In genomic region chr15:42370044-42370443, GRCm38 (mm10) we compare ENCODE assay signal across 26 mouse cellular contexts.
DNase-seq lines count a peak whose midpoint lies in the region; ATAC-seq and TF ChIP-seq lines count a peak whose summit lies in the region.
"Had no signal": no experiment of that assay in that cellular context is flagged by ENCODE, and none has a peak within 500 bp of the region (broad histone marks: within the 10 kb centered on the region; RNA-seq: fewer than 3 reads in every experiment).

No protein-coding gene starts in this region.

- no peak for DNase-seq in frontal cortex, postnatal 36 days (ENCODE audit: low spot score in 2 of 2)
- DNase-seq in 3T3-L1 (ENCODE audit: low read depth, low spot score), result peak; percentile 61
- peak; percentile 30 for DNase-seq in brain, adult 2 months (ENCODE audit: low read depth, low spot score)
- no peak for DNase-seq in adrenal gland, postnatal 14 days
- DNase-seq in right cerebral cortex, postnatal 10 days (ENCODE audit: low spot score in 2 of 2), result no peak
- DNase-seq: adrenal gland, adult 8-10 months; adrenal gland, postnatal 36 days; cerebellum, adult 11 months; cerebellum, adult 2 months; cerebellum, adult 9-11 months; cerebellum, postnatal 36 days; embryo, embryonic 11 days; gastrocnemius, adult 2 months; gastrocnemius, postnatal 14 days; heart, adult 11 months had no signal

- H3K4me3 ChIP-seq in myocyte, result no peak overlapping the region
- H3K4me3 ChIP-seq: embryonic facial prominence, embryonic 15.5 days; erythroblast, embryonic 14.5 days; forebrain, embryonic 12.5 days; forebrain, embryonic 15.5 days; gastrocnemius, adult 2 months; hindbrain, embryonic 13.5 days; intestine, embryonic 15.5 days had no signal

- no peak for TF ChIP-seq POLR2A in myocyte (IDR thresholded peaks at IDR 0.05; ENCODE audit: insufficient read length, low read depth)

- ATAC-seq in frontal cortex, adult (ENCODE audit: low TSS enrichment), result peak; percentile 65
- ATAC-seq: activated CD4-positive, CD25-positive, alpha-beta regulatory T cell, adult 4 months; forebrain, embryonic 15.5 days; hindbrain, embryonic 16.5 days; intestine, embryonic 15.5 days had no signal

- H3K27me3 ChIP-seq in myocyte (ENCODE audit: control insufficient read depth, insufficient read depth, insufficient read length), result no peaks in the 10 kb centered on the region
- H3K27me3 ChIP-seq: embryonic facial prominence, embryonic 15.5 days; forebrain, embryonic 12.5 days; forebrain, embryonic 15.5 days; hindbrain, embryonic 13.5 days; intestine, embryonic 15.5 days had no signal

- H3ac ChIP-seq in myocyte (ENCODE audit: control insufficient read depth, insufficient read length), result no peak overlapping the region

- peak overlapping the region; percentile 58 for H3K4me2 ChIP-seq in myocyte (ENCODE audit: low read depth)
- H3K4me2 ChIP-seq: embryonic facial prominence, embryonic 15.5 days; forebrain, embryonic 12.5 days; forebrain, embryonic 15.5 days; heart, embryonic 11.5 days; hindbrain, embryonic 13.5 days; intestine, embryonic 15.5 days had no signal

- no peaks in the 10 kb centered on the region for H3K79me2 ChIP-seq in myocyte (ENCODE audit: control insufficient read depth, insufficient read depth)

- H3K36me3 ChIP-seq in myocyte (ENCODE audit: control insufficient read depth, insufficient read depth), result no peaks in the 10 kb centered on the region
- H3K36me3 ChIP-seq: embryonic facial prominence, embryonic 15.5 days; forebrain, embryonic 12.5 days; forebrain, embryonic 15.5 days; hindbrain, embryonic 13.5 days; intestine, embryonic 15.5 days had no signal

TF ChIP-seq in myocyte, 11 proteins besides CTCF, POLR2A, EP300 and RAD21:
- no peak for TF ChIP-seq TCF12 (IDR thresholded peaks at IDR 0.05; ENCODE audit: insufficient read depth, poor library complexity, severe bottlenecking)
- peak in 1 of 3 experiments; percentile 9 for TF ChIP-seq MYOD1 (IDR thresholded peaks at IDR 0.05; ENCODE audit: control insufficient read depth in 1 of 3, insufficient read length in 2 of 3, low read depth in 2 of 3)
- TF ChIP-seq USF1 (IDR thresholded peaks at IDR 0.05; ENCODE audit: low read depth), result peak; percentile 13

Comparison
In these comparisons a context has a peak if more than half of its experiments do, and no peak if none do; other contexts are left out.
1. DNase-seq: peak in 3T3-L1 (single experiment) and brain, adult 2 months (single experiment); none in frontal cortex, postnatal 36 days (0 of 2), adrenal gland, postnatal 14 days (single experiment) and right cerebral cortex, postnatal 10 days (0 of 2).